Mouse (Mus musculus) layer of hippocampus, adult 18-20 months (tissue): ENCODE results near the gene Tmem50a. TPM values are rescaled to one million over a fixed set of nuclear protein-coding genes. Genes with fewer than 3 reads are reported as not detected.

Experiments
- DNase-seq, 2 experiments: peaks; one replicate each; pipeline ENCODE4 v3.0.0; 2022; ENCODE audit warnings: low spot score in 2 of 2
- total RNA-seq, 2 experiments: library from RNA; stranded (reverse); gene quantifications; 2 replicates each; pipeline ENCODE4 v1.2.3; 2021

The Tmem50a gene
- total RNA-seq, 2 experiments from 2014 or later, result 120 to 123 TPM

DNA sequence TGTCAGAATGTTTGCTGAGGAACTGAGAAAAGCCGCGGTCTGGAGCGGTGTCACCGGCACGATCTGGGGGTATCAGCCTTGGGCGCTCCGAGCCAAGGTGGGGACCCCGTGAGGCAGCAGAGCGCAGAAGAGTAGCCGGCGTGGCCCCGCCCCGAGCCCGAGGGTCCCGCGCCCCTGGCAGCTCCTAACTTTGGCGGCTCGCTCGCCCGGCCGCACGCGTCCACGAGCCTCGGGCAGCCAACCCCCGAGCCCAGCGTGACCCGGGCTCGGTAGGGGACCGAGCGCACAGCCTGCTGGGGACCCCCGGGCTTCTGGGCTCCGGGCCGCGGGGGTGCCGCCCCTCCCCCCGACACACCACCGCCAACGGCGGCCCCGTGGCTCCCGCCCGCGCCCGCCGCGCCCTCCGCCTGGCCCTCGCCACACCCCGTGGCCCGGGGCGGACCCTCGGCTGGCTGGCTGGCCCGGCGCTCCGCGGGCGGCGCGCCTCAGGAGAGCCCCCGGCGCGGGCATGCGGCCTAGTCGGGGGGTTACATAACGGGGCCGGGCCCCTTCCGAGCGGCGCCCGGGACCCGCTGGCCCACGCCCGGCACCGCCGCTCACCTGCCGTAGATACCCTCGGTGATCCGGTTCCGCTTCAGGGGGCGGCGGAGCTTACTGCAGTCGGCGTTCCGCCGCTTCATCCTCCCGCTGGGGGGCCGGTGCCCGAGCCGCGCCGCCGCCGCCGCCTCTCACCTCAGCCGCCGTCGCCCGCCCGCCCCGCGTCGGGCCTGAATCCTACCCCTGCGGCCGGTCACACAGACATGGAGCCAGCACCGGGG lies 62.2 kb downstream of the Tmem50a start:
- peak in 1 of 2 experiments; percentile 21 for DNase-seq

DNA sequence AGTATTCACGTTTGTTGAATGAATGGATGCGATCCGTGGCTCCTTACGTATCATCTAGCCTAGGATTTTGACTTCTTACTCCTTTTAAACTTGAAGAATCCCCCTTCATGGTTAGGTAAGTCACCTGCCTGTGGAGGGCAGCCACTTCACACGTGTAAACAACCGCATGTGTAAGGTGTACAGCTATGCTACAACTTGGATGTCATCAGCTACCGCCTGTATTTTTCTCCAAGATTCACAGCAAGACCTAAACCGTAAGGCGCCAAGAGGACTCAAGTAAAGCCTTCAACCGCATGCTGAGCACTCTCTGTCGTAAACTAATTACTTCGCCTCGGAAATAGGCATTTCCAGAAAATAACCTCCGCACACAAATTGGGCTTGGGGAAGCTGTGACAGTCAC lies 62.9 kb downstream of the Tmem50a start:
- peak in 1 of 2 experiments; percentile 5 for DNase-seq

DNA sequence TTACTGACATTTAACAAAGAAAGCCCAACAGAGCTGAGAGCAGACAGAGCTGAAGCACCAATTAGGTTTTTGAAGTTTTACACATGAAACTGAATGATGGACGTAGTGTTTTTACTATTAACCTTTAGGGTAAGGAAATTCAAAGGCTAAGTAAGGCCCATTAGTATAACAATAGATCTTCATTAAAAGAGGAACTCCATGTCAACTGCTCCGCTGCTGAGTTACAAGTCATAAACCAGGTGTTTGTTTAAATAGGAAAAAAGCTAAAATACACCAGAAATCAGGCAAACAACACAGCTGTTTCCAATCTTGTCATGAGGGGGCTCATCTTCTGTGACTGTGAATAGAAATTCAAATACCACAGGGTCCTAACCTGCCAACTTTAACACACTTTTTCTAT lies 63.6 kb downstream of the Tmem50a start:
- no peak for DNase-seq

DNA sequence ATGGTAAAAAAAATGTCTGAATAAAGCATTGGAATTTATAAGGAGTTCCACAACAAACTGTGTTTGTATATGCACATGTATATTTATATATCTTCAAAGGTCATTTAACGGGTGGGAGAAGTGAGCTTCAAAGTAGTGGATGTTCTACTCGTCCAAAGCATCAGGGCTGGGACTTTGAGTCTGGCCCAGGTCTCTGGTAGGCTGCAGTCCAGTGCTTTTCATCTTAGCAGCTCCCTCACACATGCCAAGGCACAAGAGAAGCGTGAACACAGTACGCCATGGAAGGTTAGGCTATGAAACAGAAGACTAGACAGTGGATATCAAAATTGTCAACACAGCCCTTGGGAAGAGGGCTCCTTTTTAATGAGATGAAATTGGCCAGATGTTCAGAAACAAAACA lies 64.3 kb downstream of the Tmem50a start:
- DNase-seq, result no peak

Other genes with a start within 250 kb of the Tmem50a start
- 10 to 100 TPM; 24.1 to 26.7 TPM for gene Man1c1, start 210.7 kb downstream of the Tmem50a start, total RNA-seq
- gene Ldlrap1, start 147.0 kb downstream of the Tmem50a start, total RNA-seq, result 1 to 10 TPM; 1.3 to 2.4 TPM
- 10 to 100 TPM; 42.5 to 44.9 TPM for gene Maco1, start 61.7 kb downstream of the Tmem50a start, total RNA-seq
- not detected for gene Rhd, start 50.5 kb downstream of the Tmem50a start, total RNA-seq
- gene Rsrp1, start 8.6 kb upstream of the Tmem50a start, total RNA-seq, result 100 to 1,000 TPM; 256 to 262 TPM
- gene Syf2, start 15.9 kb upstream of the Tmem50a start, total RNA-seq, result 10 to 100 TPM; 58.8 to 69.7 TPM
- gene Runx3, start 205.6 kb upstream of the Tmem50a start, total RNA-seq, result not detected